Mouse (Mus musculus) erythroblast, embryonic 14.5 days (primary cell): ENCODE results near the gene Gon4l.

ENCODE experiments used
- GATA1 ChIP-seq: IDR thresholded peaks from 2 replicates; pipeline ENCODE4 v1.6.1; 2012; ENCODE audit warnings: low read length, inconsistent platforms, mixed read lengths
- TAL1 ChIP-seq: IDR thresholded peaks from 3 replicates; pipeline ENCODE4 v1.6.1; 2012; ENCODE audit warnings: low read length, inconsistent platforms, mixed read lengths

GRCm38 (mm10) chr3:88855837-88856236 is 20.8 kb downstream of the Gon4l start:
- TF ChIP-seq GATA1 (no peak), TAL1 (no peak)
